In the genomic region with DNA sequence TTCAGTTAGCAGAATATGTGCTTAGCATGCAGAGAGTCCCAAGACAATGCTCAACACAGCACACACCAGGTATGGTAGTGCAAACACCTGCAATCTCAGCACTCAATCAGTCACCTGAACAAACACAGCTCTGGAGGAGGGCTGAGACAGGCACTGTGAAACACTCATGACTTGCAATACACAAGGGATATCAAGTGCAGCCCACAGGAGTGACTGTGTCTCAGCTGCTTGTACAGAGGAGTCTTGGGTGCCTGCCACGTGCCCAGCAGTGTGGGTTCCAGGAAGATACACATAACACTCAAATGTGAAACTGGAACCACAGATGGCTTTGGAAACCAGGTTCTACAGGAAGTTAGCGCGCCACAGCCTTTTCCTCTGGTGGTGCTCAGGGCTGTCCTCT, we compare ENCODE assay signal across 12 mouse cellular contexts. TPM values are rescaled to one million over a fixed set of nuclear protein-coding genes. Genes with fewer than 3 reads are reported as not detected.
A peak's percentile ranks its signal among the peaks of the same experiment; 100 is the strongest.
DNase-seq lines count a peak whose midpoint lies in the region; ATAC-seq lines count a peak whose summit lies in the region.
"Had no signal": no experiment of that assay in that cellular context is flagged by ENCODE, and none has a peak within 500 bp of the region (broad histone marks: within the 10 kb centered on the region; RNA-seq: fewer than 3 reads in every experiment).

No protein-coding gene starts in this region.

- H3K4me3 ChIP-seq in lung, embryonic 15.5 days: no peak overlapping the region
- H3K4me3 ChIP-seq in stomach, embryonic 14.5 days (ENCODE audit: low read depth, low read length): no peak overlapping the region
- H3K4me3 ChIP-seq: embryonic facial prominence, embryonic 10.5 days had no signal

- no peak overlapping the region for H3K4me2 ChIP-seq in lung, embryonic 15.5 days
- no peak overlapping the region for H3K4me2 ChIP-seq in stomach, embryonic 14.5 days (replicated peaks; ENCODE audit: low read depth, low read length)

- no peak overlapping the region for H3K27ac ChIP-seq in lung, embryonic 15.5 days
- no peak overlapping the region for H3K27ac ChIP-seq in stomach, embryonic 14.5 days (ENCODE audit: low read length)
- H3K27ac ChIP-seq: embryonic facial prominence, embryonic 10.5 days; liver, embryonic 14.5 days had no signal

- peaks cover 54% of the 10 kb centered on the region for H3K36me3 ChIP-seq in lung, embryonic 15.5 days
- H3K36me3 ChIP-seq in stomach, embryonic 14.5 days (ENCODE audit: control insufficient read depth, insufficient read depth, low read length): peaks cover 42% of the 10 kb centered on the region

- no peaks in the 10 kb centered on the region for H3K27me3 ChIP-seq in lung, embryonic 15.5 days
- no peaks in the 10 kb centered on the region for H3K27me3 ChIP-seq in stomach, embryonic 14.5 days (ENCODE audit: control insufficient read depth, insufficient read depth, low read length)

- no peaks in the 10 kb centered on the region for H3K9me3 ChIP-seq in lung, embryonic 15.5 days
- H3K9me3 ChIP-seq in stomach, embryonic 14.5 days (ENCODE audit: control insufficient read depth, low read depth, low read length): no peaks in the 10 kb centered on the region
- H3K9me3 ChIP-seq: embryonic facial prominence, embryonic 10.5 days had no signal

- DNase-seq in gastrocnemius, adult 18-20 months (ENCODE audit: low spot score): peak; percentile 47
- DNase-seq in gastrocnemius, postnatal 4 days (ENCODE audit: low spot score in 2 of 2): no peak
- peak; percentile 78 for DNase-seq in brain, adult 2 months (ENCODE audit: low read depth, low spot score)
- no peak for DNase-seq in embryo, embryonic 10 days (ENCODE audit: low spot score)
- DNase-seq in kidney, postnatal 10 days: no peak
- DNase-seq in cerebellum, postnatal 14 days: no peak
- DNase-seq: adrenal gland, adult 8-10 months; kidney, postnatal 25 days had no signal

- ATAC-seq in lung, embryonic 15.5 days (ENCODE audit: borderline replicate concordance, extremely low read depth, low FRiP score, low TSS enrichment): peak; percentile 84
- peak; percentile 80 for ATAC-seq in stomach, embryonic 14.5 days (ENCODE audit: insufficient number of reproducible peaks, insufficient read depth, low FRiP score, low read depth)

- no peak overlapping the region for H3K9ac ChIP-seq in lung, embryonic 15.5 days
- no peak overlapping the region for H3K9ac ChIP-seq in stomach, embryonic 14.5 days (replicated peaks; ENCODE audit: low read depth, low read length)
- H3K9ac ChIP-seq: liver, embryonic 14.5 days had no signal

- 0 out of 2 replicates have a peak, but pooled peaks cover 3% of the 10 kb centered on the region for H3K4me1 ChIP-seq in lung, embryonic 15.5 days
- H3K4me1 ChIP-seq in stomach, embryonic 14.5 days (ENCODE audit: control insufficient read depth, insufficient read depth, low read length): no peaks in the 10 kb centered on the region
- H3K4me1 ChIP-seq: embryonic facial prominence, embryonic 10.5 days had no signal

- 60% methylated on average over 3 of the region's 3 CpGs for WGBS in lung, embryonic 15.5 days
- 87% methylated on average over 3 of the region's 3 CpGs for WGBS in stomach, embryonic 14.5 days

RNA-seq across cellular contexts. Expression of gene Tapt1, which starts 44.8 kb away (rescaled TPM):
- total RNA-seq in gastrocnemius, adult 18-20 months (2021): 10 to 100 TPM; 39.8 to 41.2 TPM
- total RNA-seq in gastrocnemius, postnatal 4 days (2021): 10 to 100 TPM; 40.7 TPM
- 34.2 and 35.8 TPM in 2 replicates for polyA plus RNA-seq in lung, embryonic 15.5 days (2015; fragmentation: Nextera tagmentation; extraction: Ambion mirVana)
- 34.0 and 38.1 TPM in 2 replicates for polyA plus RNA-seq in stomach, embryonic 14.5 days (2014; fragmentation: Nextera tagmentation; extraction: Ambion mirVana)

Comparison
In these comparisons a context has a peak if more than half of its experiments do, and no peak if none do; other contexts are left out.
1. DNase-seq: peak in gastrocnemius, adult 18-20 months (single experiment) and brain, adult 2 months (single experiment); none in gastrocnemius, postnatal 4 days (0 of 2), embryo, embryonic 10 days (single experiment), kidney, postnatal 10 days (single experiment) and cerebellum, postnatal 14 days (0 of 2).